Mouse (Mus musculus): ENCODE measurements at regions not wholly inside any gene's neighbourhood (a gene's known extent, or its start where the extent isn't known, plus 50 kb on each side); places are given as distances from the start of the nearest gene placed in this dataset.

- no peak for DNase-seq (ENCODE audit: low spot score)
These were observed 219.4 kb downstream of the Pdcd6ip start for GRCm38 (mm10) chr9:113488651-113489050.

GRCm38 (mm10) chr9:113486494-113487081 is 221.5 kb downstream of the Pdcd6ip start:
- no peak for DNase-seq (ENCODE audit: low spot score)

GRCm38 (mm10) chr9:113479897-113480296 is 228.2 kb downstream of the Pdcd6ip start:
- no peak for DNase-seq (ENCODE audit: low spot score)

DNA sequence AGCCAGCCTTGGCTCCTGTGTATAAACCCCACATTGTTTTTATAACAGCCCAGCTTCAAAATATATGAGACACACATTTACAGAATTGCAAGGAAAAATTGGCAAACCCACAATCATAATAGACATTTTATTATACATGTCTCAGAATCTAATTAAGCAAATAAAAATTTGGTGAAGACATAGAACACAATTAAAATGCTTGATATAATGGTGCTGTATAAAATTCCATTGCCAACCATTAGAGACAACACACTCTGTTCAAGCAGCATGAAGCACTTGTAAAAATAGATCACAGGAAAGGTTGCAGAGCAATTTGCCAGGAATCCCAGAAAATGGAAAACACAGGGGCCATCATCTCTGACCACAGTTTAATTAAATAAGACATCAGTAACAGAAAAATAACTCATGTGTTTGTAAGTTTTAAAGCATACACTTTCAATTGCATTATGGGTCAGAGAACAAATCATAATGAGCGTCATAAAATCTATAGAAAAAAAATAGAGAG is 229.2 kb downstream of the Pdcd6ip start:
- DNase-seq (ENCODE audit: low spot score) = no peak

DNA sequence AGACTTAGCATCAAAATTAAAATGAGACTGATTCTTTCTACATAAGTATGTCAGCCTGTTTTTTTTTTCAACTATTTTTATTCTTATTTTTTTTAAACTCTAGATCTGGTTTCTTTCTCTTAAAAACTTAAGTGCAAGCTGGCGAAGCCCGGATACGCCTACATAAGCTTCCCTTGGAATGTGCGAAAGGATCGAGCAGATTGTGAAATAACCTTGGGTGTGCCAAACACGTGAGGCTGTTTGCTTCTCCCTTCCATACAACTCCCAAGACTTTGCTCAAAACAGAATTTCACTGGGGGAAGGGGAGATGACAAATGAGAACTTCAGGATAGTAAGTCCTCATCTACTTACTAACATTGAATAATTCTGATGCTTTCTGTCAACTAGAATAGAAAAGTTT is 236.3 kb downstream of the Pdcd6ip start:
- no peak for DNase-seq (ENCODE audit: low spot score)

DNA sequence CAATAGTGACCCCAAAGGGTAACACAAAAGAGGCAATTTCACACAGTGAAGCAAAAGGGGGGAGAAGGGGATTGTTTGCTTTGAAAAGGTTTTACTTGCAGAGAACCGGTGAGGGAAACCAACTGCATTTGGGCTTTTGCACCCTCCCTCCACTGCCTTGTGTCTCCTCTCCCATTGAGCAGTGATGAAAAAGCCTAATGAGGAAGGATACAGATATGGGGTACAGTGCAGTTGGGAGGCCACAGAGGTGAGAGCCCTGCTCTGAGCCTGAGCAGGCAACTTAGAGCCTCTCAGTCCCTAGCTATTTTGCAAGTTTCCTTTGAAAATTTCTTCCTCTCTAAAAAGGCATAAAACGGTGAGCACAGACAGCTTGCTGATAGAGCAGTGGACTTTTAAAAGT is 245.2 kb downstream of the Pdcd6ip start:
- DNase-seq (ENCODE audit: low spot score) = no peak

DNA sequence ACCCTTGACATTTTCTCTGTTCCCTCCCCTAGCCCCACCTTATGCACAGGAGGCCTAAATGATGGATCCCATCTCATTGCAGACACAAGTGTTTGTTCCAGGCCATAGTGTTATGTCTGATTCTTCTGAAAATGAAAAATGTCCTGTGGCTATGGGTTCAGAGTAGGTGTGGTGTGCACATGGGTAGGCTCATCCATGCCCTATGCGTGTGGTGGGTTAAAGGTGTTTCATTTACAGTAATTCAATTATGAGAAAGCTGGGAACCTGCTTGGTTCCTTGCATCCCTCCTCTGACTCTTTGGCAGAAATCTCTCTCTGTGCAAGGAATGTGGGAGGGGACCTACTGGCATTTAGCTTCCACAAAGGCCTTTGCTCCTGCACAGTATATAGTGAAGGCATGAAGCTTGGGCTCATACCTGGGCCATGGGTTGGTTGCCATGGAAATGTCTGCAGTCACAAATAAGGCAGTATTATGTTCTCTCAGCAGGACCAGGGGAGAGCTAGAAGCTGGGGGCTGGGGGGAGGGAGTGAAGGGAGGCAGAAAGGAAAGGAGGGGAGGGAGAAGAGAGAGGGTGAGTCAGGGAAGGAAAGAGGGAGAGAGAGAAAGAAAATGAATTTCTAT is 245.7 kb downstream of the Pdcd6ip start:
- DNase-seq (ENCODE audit: low spot score) = no peak

DNA sequence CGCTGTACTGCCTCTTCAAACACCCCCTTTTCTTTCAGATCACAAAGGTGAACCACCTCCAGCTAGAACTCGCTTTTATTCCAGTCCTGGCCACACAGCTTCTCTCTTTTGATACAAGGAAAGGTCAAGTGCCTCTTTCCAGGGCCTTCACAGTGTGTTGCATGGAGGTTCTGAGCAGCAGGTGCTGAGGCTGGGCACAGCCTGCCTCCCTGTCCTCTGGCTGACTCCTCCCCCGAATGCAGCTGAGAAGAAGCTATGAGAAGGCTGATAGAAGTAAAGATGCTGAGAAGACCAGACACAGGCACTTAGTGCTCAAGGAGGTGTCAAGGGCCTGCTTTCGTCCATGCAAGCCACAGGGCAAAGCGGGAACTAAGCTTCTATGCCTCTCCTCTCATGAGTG is 248.2 kb downstream of the Pdcd6ip start:
- no peak for DNase-seq (ENCODE audit: low spot score)

GRCm38 (mm10) chr9:113459221-113459620 is 248.8 kb downstream of the Pdcd6ip start:
- no peak for DNase-seq (ENCODE audit: low spot score)

GRCm38 (mm10) chr9:113458741-113459154 is 249.3 kb downstream of the Pdcd6ip start:
- DNase-seq (ENCODE audit: low spot score) = no peak

DNA sequence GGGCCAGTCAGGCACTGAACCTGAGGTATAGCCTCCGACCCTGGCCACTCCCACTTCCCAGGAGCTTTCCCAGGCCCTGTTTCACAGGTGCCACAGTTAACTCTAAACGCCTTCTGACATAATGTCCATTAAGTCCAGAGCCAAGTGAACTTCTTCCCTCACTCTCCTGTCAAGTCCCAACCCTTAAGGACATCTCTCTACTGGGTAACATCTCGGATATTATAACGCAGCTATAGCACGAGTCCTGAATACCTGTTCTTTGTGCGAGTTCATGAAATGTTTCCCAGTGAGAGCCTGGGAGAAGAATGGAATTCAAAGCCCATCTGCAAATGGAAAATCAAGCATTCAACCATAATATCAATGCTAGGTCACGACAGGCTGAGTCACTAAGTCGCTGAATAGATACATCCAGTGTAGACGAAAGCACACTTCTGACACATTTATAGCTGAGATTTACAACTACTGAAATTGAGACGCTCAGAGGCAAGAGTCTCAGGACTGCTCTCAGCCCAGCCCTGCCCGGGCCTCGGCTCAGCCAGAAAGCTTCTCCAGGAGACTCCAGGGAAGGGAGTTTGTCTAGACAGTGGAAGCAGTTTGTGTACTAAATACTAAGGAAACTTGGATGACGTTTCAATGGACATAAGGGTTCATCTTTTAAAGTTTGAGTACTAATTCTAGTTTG is 250.7 kb downstream of the Pdcd6ip start:
- no peak for DNase-seq (ENCODE audit: low spot score)

- DNase-seq (ENCODE audit: low spot score) = no peak
These were observed 252.5 kb downstream of the Pdcd6ip start for GRCm38 (mm10) chr9:113455577-113455976.

- no peak for DNase-seq (ENCODE audit: low spot score)
These were observed 254.8 kb downstream of the Pdcd6ip start for GRCm38 (mm10) chr9:113453231-113453630.

DNA sequence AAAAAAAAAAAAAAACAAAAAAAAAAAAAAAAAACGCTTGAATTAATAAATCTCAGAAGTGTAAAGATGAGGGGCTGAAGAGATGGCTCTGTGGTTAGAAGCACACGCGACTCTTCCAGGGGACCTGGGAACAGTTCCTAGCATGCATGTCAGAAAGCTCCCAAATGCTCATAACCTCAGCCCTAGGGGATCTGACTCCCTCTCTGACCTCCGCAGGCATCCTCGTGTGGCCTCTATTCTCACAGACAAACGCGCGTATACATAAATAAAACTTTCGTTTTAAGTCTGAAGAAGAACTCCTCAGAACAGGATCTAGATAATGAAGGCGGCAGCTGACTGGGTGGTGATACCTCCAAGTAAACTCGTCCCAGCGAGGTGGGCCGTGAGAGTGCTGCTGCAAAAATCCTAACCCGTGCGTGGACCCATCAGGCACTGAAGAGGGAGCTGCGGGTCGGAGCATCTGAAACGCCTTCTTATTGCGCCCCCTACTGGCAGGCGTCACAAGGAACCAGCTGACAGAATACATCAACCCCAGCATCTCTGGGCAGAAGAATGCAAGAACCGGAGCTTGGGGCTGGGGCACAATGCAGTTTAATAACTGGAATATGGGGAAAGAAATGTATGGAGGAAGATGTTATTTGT is 266.2 kb downstream of the Pdcd6ip start:
- DNase-seq (ENCODE audit: low spot score) = peak; percentile 10

DNA sequence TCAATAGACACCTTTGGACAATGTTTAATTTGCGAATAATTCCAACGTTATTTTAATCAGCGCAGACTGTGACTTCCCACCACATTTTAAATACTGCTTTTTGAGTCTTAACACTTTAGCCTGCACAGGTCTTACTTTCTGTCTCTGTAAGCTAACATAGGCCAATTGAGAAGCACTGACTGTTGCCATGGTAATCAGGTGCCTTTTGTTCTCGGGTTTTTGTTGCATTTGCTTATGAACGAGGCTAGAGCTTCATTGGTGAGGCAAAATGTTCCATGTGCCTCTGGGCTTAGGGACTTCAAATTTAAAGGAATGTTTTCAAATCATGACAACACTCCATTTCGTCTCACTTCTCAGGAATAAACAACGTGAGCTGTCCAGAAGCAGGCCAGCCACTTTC is 269.7 kb downstream of the Pdcd6ip start:
- no peak for DNase-seq (ENCODE audit: low spot score)

DNA sequence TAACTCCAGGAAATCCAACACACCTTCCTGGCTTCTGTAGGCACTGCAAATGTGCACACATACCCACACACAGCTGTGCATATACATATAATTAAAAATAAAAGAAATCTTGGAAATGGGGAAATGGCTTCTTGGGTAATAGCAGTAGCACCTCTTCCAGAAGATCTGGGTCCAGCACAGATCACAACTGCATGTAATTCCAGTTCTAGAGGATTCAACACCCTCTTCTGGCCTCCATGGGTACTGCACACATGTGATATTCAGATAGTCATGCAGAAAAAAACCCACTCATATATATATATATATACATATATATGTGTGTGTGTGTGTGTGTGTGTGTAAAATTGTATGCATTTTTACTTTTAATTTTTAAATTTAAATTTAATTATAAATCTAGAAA is 272.1 kb downstream of the Pdcd6ip start:
- no peak for DNase-seq (ENCODE audit: low spot score)

DNA sequence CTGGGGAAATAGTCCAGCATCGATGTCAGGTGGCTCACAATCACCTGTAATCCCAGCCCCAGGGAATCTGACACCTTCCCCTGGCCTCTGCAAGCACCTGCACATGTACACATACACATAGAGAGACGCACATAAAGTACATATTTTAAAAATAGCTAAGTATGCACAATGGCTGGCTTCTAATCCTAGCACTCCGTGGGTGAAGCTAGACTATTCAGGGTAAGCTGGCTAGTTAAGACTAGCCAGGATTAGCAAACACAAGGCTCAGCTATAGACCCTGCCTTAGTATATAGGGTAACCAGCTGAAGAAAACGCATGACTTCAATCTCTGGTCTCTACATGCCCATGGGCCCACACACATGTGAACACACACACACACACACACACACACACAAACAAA is 274.6 kb downstream of the Pdcd6ip start:
- no peak for DNase-seq (ENCODE audit: low spot score)

DNA sequence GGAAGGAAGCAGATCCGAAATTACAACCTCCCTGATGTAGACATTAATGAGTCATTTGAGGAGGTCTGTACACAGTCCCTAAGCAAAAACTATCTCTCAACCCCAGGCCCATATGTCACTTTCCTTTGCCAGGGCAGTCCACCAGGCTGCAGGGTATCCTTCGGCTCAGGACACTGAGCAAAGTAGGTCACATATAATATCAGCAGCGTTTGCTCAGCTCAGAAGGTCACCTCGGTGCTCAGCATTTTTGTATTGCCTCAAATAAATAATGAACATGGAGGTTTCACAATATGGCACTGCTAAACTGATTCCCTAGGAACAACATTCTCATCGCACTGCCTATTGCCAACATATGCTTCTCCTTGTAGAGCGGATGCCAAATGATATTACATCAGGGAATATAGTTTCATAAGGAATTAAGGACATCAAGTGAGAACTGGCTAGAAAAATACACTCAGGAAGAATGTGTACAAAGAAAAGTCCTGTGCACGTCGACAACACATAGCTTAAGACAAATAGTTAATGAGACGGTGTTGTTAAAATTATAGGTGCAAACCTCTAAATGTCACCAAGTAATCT is 275.4 kb downstream of the Pdcd6ip start:
- DNase-seq (ENCODE audit: low spot score) = no peak

- DNase-seq (ENCODE audit: low spot score) = no peak
These were observed 277.6 kb downstream of the Pdcd6ip start for GRCm38 (mm10) chr9:113430411-113430810.

DNA sequence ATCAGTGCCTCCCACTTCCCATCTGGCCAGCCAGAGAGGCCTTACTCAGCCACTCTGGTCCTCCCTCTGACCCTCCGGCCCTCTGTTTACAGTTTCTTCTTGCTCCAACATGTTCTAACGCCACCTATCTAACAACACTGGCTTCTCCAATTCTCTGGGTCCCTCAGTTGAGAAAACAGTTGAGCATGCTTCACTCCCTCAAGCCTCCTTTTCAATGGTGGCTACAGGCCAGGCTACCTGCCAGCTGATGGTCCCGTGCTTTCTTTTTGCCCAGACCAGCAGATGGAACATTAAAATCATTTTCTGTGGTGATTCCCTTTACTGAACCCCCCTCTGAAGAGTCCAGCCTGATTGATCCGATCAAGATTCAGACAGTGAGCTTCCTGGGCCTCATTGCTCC is 280.8 kb downstream of the Pdcd6ip start:
- no peak for DNase-seq (ENCODE audit: low spot score)

- no peak for DNase-seq (ENCODE audit: low spot score)
These were observed 281.7 kb downstream of the Pdcd6ip start for GRCm38 (mm10) chr9:113426324-113426723.

DNA sequence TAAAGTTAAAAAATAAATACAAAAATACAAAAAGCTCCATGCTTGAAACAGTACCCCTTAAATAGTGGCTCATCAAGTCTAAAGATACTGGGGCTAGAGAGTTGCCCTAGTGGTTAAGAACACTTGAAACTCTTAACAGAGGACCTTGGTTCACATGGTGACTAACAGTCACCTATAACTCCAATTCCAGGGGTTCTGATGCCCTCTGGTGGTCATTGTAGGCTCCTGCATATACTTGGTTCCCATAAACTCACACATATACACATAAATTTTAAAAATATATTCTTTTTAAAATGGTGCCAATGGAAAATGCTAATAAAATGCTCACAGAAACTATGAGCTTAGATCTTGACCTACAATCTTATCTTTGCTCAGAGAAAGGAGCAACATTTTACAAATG is 286.4 kb downstream of the Pdcd6ip start:
- no peak for DNase-seq (ENCODE audit: low spot score)

DNA sequence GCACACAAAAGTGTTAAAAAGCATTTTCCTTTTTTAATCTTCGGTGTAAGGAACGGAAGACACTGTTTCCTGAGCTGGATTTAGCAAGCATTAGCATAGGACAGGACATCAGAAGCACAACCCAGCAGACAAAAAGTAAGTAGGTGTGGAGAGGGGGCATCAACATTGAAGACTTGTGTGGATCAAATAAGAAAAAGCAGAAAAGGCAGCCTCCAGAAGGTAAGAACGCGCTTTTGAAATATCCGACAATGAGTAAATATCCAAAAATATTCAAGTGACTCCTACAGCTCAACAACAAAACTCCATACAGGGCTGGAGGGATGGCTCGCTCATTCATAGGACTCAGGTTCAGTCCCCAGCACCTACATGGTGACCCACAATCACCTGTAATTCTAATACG is 286.9 kb downstream of the Pdcd6ip start:
- DNase-seq (ENCODE audit: low spot score) = no peak
